ENCODE assay signal across 8 mouse cellular contexts in genomic region chr3:129901271-129901809, GRCm38 (mm10). TPM values are rescaled to one million over a fixed set of nuclear protein-coding genes. Genes with fewer than 3 reads are reported as not detected.
DNase-seq lines count a peak whose midpoint lies in the region; ATAC-seq and TF ChIP-seq lines count a peak whose summit lies in the region.

Casp6 (plus strand) TSS chr3:129901425.

- TF ChIP-seq CTCF in bone marrow macrophage, adult 2 months (IDR thresholded peaks at IDR 0.05; ENCODE audit: low read depth, low read length): no peak
- TF ChIP-seq CTCF in embryonic fibroblast, embryonic 13.5 days (IDR thresholded peaks at IDR 0.05; ENCODE audit: borderline replicate concordance, insufficient read depth, low read length): no peak

- no peak for TF ChIP-seq POLR2A in bone marrow macrophage, adult 2 months (IDR thresholded peaks at IDR 0.05; ENCODE audit: borderline replicate concordance, low read depth, low read length)
- peak; percentile 88 for TF ChIP-seq POLR2A in embryonic fibroblast, embryonic 13.5 days (IDR thresholded peaks at IDR 0.05; ENCODE audit: low read depth, low read length)
- 0 out of 2 replicates have a peak, but pooled peaks have one; percentile 38 for TF ChIP-seq POLR2A in limb, embryonic 14.5 days (IDR thresholded peaks at IDR 0.05; ENCODE audit: borderline replicate concordance, extremely low read depth, insufficient read depth, insufficient read length)

- peaks cover 20% of the 10 kb centered on the region for H3K4me1 ChIP-seq in bone marrow macrophage, adult 2 months (ENCODE audit: control insufficient read depth, insufficient read depth, low read length)
- peaks cover 3% of the 10 kb centered on the region; the same call in 1 of the 2 replicates for H3K4me1 ChIP-seq in embryonic fibroblast, embryonic 13.5 days (ENCODE audit: control insufficient read depth, insufficient read depth, low read length)
- H3K4me1 ChIP-seq in heart, embryonic 10.5 days: peaks cover 31% of the 10 kb centered on the region
- peaks cover 7% of the 10 kb centered on the region for H3K4me1 ChIP-seq in limb, embryonic 14.5 days (ENCODE audit: control insufficient read depth, insufficient read depth, low read length)
- H3K4me1 ChIP-seq in midbrain, embryonic 15.5 days: peaks cover 11% of the 10 kb centered on the region

- H3K27me3 ChIP-seq in heart, embryonic 10.5 days (ENCODE audit: insufficient read depth, poor library complexity, severe bottlenecking): no peaks in the 10 kb centered on the region
- no peaks in the 10 kb centered on the region for H3K27me3 ChIP-seq in limb, embryonic 14.5 days (ENCODE audit: control insufficient read depth, insufficient read depth, low read length)
- no peaks in the 10 kb centered on the region for H3K27me3 ChIP-seq in midbrain, embryonic 15.5 days (replicated peaks)

- WGBS in heart, embryonic 10.5 days: under 1% methylated on average over 34 of the region's 34 CpGs
- WGBS in limb, embryonic 14.5 days: under 1% methylated on average over 34 of the region's 34 CpGs
- WGBS in midbrain, embryonic 15.5 days: 1% methylated on average over 34 of the region's 34 CpGs

- peak within 1 kb of the TSS; percentile 75 for H3K9ac ChIP-seq in limb, embryonic 14.5 days (ENCODE audit: low read depth, low read length, severe bottlenecking)
- H3K9ac ChIP-seq in midbrain, embryonic 15.5 days: peak within 1 kb of the TSS; percentile 37

- H3K9me3 ChIP-seq in heart, embryonic 10.5 days: no peaks in the 10 kb centered on the region
- no peaks in the 10 kb centered on the region for H3K9me3 ChIP-seq in limb, embryonic 14.5 days (ENCODE audit: control insufficient read depth, low read length)
- no peaks in the 10 kb centered on the region for H3K9me3 ChIP-seq in midbrain, embryonic 15.5 days

- peak within 1 kb of the TSS; percentile 91 for H3K4me3 ChIP-seq in bone marrow macrophage, adult 2 months (ENCODE audit: insufficient read depth, low read length)
- H3K4me3 ChIP-seq in embryonic fibroblast, embryonic 13.5 days (ENCODE audit: insufficient read depth, low read length): peak within 1 kb of the TSS; percentile 74
- peak within 1 kb of the TSS; percentile 84 for H3K4me3 ChIP-seq in heart, embryonic 10.5 days
- peak within 1 kb of the TSS; percentile 72 for H3K4me3 ChIP-seq in limb, embryonic 14.5 days (replicated peaks; ENCODE audit: low read length)
- peak within 1 kb of the TSS; percentile 53 for H3K4me3 ChIP-seq in midbrain, embryonic 15.5 days

- peak; percentile 94 for ATAC-seq in limb, embryonic 14.5 days (ENCODE audit: low FRiP score, low read depth)
- ATAC-seq in midbrain, embryonic 15.5 days (replicated peaks): peak; percentile 96

- H3K27ac ChIP-seq in bone marrow macrophage, adult 2 months (ENCODE audit: insufficient read depth, low read depth, low read length): peak within 1 kb of the TSS; percentile 45
- H3K27ac ChIP-seq in embryonic fibroblast, embryonic 13.5 days (ENCODE audit: insufficient read depth, low read length): no peak within 1 kb of the TSS
- H3K27ac ChIP-seq in heart, embryonic 10.5 days: peak within 1 kb of the TSS; percentile 94
- H3K27ac ChIP-seq in limb, embryonic 14.5 days (replicated peaks; ENCODE audit: low read depth, low read length): peak within 1 kb of the TSS; percentile 73
- H3K27ac ChIP-seq in midbrain, embryonic 15.5 days: no peak within 1 kb of the TSS

- peak; percentile 81 to 82 for DNase-seq in B cell, adult 2 months
- peak; percentile 96 for DNase-seq in heart, embryonic 10.5 days (ENCODE audit: low spot score)
- DNase-seq in kidney, adult 9 months: peak; percentile 81
- DNase-seq in limb, embryonic 14.5 days (ENCODE audit: low spot score): peak; percentile 82
- peak; percentile 77 to 89 for DNase-seq in spleen, postnatal 10 days (ENCODE audit: low spot score in 2 of 2)

- peaks cover 12% of the 10 kb centered on the region for H3K36me3 ChIP-seq in heart, embryonic 10.5 days
- peaks cover 10% of the 10 kb centered on the region for H3K36me3 ChIP-seq in limb, embryonic 14.5 days (ENCODE audit: control insufficient read depth, insufficient read depth, low read length)
- no peaks in the 10 kb centered on the region for H3K36me3 ChIP-seq in midbrain, embryonic 15.5 days (replicated peaks)

- peak within 1 kb of the TSS; percentile 59 for H3K4me2 ChIP-seq in limb, embryonic 14.5 days (replicated peaks; ENCODE audit: low read depth, low read length, severe bottlenecking)
- H3K4me2 ChIP-seq in midbrain, embryonic 15.5 days: peak within 1 kb of the TSS; percentile 77

RNA-seq across cellular contexts. Expression of gene Casp6, which starts in this region (rescaled TPM):
- 40.6 and 42.0 TPM in 2 replicates for polyA plus RNA-seq in bone marrow macrophage, adult 2 months (2012; ENCODE audit: insufficient read depth, insufficient read length, missing spikeins)
- polyA plus RNA-seq in embryonic fibroblast, embryonic 13.5 days (2011; ENCODE audit: insufficient read length, low read depth, missing spikeins): 21.5 and 27.9 TPM in 2 replicates
- polyA plus RNA-seq in heart, embryonic 10.5 days (2016; fragmentation: Nextera tagmentation; extraction: Ambion mirVana): 78.4 and 99.8 TPM in 2 replicates
- polyA plus RNA-seq in limb, embryonic 14.5 days (2012; rRNA removed): 54.9 and 62.7 TPM in 2 replicates
- polyA plus RNA-seq in limb, embryonic 14.5 days (2014; fragmentation: Nextera tagmentation; extraction: Ambion mirVana): 61.4 and 67.8 TPM in 2 replicates
- 20.1 and 22.1 TPM in 2 replicates for polyA plus RNA-seq in midbrain, embryonic 15.5 days (2015; fragmentation: Nextera tagmentation; extraction: Ambion mirVana)

Comparison
In these comparisons a context has a peak if more than half of its experiments do, and no peak if none do; other contexts are left out.
1. H3K27ac ChIP-seq: peak in bone marrow macrophage, adult 2 months (single experiment), heart, embryonic 10.5 days (single experiment) and limb, embryonic 14.5 days (single experiment); none in embryonic fibroblast, embryonic 13.5 days (single experiment) and midbrain, embryonic 15.5 days (single experiment).
2. Peak in every context shown above with its lines, with median percentiles within 50 percentile points of each other: DNase-seq and H3K4me3 ChIP-seq.